Mouse (Mus musculus): ENCODE results near the gene Coro2a.
"Not testable (repeated sequence)": the region's sequence is repeated elsewhere in the genome, so short reads cannot be mapped to it uniquely, and the experiment has no call there.

Coro2a gene

GRCm38 (mm10) chr4:46584536-46584935, 17.5 kb downstream of the Coro2a start:
- DNase-seq (ENCODE audit: low read depth, low spot score): not testable (repeated sequence)

- DNase-seq (ENCODE audit: low read depth, low spot score): not testable (repeated sequence)
Observed at GRCm38 (mm10) chr4:46584084-46584483, 17.9 kb downstream of the Coro2a start.

DNA sequence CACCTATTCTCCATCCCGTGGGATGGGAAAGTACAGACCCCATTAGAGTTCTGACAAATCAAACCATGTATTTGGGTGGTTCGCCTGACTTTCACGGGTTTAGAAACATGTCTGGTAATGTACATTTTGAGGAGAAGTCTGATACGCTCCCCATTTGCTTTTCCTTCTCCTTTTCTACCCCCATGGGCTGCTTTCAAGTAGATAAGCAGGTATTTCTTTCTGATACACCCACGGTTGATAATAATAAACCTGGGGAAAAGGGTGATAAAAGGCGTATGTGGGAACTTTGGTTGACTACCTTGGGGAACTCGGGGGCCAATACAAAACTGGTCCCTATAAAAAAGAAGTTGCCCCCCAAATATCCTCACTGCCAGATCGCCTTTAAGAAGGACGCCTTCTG, 20.0 kb downstream of the Coro2a start:
- not testable (repeated sequence) for DNase-seq (ENCODE audit: low read depth, low spot score)

GRCm38 (mm10) chr4:46581577-46581976, 20.4 kb downstream of the Coro2a start:
- not testable (repeated sequence) for DNase-seq (ENCODE audit: low read depth, low spot score)

DNA sequence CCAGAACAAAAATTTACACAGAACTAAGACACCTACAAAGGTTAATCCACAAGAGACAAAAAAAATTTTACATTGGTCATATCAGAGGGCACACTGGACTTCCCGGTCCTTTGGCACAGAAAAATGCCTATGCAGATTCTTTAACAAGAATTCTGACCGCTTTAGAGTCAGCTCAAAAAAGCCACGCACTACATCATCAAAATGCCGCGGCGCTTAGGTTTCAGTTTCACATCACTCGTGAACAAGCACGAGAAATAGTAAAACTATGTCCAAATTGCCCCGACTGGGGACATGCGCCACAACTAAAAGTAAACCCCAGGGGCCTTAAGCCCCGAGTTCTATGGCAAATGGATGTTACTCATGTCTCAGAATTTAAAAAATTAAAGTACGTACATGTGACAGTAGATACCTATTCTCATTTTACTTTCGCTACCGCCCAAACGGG, 21.2 kb downstream of the Coro2a start:
- not testable (repeated sequence) for DNase-seq (ENCODE audit: low read depth, low spot score)

- DNase-seq (ENCODE audit: low read depth, low spot score): not testable (repeated sequence)
Observed at GRCm38 (mm10) chr4:46578796-46579346, 23.1 kb downstream of the Coro2a start.

DNA sequence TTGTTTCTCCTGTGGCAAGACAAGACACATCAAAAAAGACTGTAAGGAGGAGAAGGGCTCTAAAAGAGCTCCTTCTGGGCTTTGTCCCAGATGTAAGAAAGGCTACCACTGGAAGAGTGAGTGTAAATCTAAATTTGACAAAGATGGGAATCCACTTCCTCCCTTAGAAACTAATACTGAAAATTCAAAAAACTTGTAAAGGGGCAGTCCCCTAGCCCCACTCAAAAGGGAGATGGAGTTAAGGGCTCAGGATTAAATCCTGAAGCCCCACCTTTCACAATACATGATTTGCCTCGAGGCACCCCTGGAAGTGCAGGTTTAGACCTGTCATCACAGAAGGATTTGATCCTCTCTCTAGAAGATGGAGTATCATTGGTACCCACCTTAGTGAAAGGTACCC, 23.8 kb downstream of the Coro2a start:
- DNase-seq (ENCODE audit: low read depth, low spot score): no peak

DNA sequence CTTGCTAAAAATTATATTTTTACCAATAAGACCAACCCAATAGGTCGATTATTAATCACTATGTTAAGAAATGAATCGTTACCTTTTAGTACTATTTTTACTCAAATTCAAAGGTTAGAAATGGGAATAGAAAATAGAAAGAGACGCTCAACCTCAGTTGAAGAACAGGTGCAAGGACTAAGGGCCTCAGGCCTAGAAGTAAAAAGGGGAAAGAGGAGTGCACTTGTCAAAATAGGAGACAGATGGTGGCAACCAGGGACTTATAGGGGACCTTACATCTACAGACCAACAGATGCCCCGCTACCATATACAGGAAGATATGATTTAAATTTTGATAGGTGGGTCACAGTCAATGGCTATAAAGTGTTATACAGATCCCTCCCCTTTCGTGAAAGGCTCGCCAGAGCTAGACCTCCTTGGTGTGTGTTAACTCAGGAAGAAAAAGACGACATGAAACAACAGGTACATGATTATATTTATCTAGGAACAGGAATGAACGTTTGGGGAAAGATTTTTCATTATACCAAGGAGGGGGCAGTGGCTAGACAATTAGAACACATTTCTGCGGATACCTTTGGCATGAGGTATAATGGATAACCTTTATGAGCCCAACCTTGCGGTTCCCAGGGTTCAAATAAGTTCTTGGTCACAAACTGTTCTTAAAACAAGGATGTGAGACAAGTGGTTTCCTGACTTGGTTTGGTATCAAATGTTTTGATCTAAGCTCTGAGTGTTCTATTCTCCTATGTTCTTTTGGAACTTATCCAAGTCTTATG, 26.3 kb downstream of the Coro2a start:
- not testable (repeated sequence) for DNase-seq (ENCODE audit: low read depth, low spot score)

GRCm38 (mm10) chr4:46574841-46575240, 27.2 kb downstream of the Coro2a start:
- DNase-seq (ENCODE audit: low read depth, low spot score): no peak

DNA sequence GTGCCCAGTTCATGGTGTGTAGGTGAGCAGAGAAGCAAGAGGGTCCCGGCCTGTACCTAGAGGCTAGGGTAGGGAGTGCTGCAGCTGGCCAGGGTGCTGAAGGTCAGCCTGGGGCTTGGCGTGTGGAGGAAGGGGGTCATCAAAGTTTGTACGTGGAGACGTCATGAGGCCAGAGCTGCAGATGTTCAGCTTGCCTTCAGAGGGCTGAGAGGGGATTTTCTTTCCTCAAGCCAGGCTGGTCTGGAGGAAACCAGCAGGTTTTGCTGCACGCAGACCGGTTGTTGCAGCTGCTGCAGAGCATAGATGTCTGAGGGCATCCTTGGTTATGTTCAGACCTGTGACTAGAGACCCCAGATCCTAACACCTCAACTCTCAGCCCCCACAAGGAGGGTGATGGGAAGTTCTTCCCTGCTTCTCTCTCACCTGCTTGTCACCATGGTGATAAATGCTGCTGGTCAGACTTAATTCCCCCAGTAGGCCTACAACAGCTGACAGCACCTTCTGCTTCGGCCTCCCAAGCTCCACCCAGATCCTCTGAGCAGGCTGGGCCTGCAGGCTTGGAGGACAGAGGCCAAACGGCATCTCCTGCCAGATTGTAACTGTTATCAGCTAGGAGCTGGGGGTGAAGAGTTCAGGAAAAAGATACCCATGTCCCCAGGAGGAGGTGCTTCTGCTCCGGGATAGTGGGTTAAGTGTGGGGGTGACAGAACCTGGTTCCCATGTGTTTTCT, 27.8 kb downstream of the Coro2a start:
- DNase-seq (ENCODE audit: low read depth, low spot score): no peak

DNA sequence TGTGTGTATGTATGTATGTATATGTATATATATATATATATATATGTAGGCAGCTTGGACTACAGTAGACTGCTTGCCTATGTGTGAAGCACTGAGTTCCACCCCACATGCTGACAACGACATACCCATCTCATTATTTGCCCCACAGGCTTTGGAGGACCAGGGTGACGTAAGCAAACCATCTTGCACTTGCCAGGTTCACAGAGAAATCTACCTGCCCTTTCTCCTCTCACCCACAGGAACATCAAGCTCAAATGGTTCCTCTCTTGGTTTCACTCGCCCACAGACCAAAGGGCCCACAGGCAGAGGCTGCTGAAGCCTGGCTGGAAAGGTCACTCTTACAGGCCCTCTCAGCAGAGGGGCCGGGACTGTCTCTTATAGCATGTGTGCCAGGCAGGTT, 29.4 kb downstream of the Coro2a start:
- no peak for DNase-seq (ENCODE audit: low read depth, low spot score)

DNA sequence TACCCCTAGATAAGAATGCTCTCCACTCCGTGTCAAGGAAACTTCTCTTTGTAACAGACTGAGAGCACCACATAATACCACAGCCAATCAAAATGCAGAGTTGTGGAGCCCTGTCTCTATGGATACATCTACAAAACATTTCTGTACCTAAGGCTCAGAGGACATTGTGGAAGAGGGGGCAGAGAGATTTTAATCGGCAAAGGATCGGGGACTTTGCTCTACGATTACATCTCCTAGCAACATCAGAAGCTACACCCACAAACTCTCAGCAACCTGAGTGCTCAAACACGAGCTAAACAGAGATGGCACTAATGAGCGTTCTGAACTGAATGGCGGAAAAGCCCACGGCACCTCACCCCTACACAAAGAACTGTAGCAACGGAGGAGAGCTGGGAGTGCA, 30.3 kb downstream of the Coro2a start:
- no peak for DNase-seq (ENCODE audit: low read depth, low spot score)

- no peak for DNase-seq (ENCODE audit: low read depth, low spot score)
Observed at GRCm38 (mm10) chr4:46569671-46570070, 32.3 kb downstream of the Coro2a start.

DNA sequence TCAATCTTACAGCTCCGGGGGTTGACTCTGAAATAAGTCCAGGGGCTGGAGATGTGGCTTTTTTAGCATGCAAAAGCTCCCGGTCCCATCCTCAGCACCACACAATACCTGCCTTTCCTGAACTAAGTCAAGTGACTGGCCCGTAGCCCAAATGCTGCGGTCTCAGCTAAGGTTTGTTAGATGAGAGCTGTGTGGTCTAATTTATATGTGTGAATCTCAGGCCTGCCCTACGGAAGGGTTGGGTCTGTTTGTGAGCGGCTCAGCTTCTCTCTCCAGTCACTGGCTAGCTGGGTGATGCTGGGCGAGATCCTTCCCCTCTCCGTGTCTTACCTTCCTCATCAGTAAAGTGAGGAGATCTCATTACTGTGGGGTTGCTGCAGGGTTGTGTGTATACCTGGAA, 33.8 kb downstream of the Coro2a start:
- no peak for DNase-seq (ENCODE audit: low read depth, low spot score)

DNA sequence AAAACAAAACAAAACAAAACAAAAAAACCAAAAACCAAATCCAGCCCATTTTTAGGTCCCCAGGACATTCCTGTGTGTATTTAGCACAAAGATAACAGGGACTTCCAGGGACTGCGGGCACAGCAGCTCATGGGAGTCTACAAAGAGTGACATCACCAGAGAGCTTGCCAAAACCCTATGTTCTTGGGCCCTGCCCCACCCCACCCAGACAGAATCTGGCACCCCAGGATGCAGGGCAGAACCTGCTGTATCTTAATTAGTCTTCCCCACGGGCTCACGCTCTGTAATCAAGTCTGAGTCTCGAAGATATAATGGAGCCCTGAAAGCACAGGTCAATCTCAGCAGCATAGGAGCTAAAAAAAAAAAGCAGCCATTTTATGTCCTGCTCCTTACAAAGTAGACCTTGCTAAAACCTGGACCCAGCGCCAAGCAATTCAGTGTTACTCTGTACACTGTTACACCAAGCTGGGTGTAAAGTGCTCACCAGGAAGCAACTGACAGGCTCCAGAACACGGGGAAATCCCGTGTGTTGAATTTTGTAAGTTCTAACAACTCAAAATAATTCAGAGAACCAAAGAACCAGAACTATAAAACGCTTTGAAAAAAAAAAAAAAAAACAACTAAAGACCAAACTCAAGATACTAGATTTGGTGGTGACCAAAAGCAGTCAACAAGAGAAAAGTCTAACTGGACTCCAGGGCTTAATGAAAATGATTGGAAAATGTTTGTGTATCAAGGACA, 34.9 kb downstream of the Coro2a start:
- DNase-seq (ENCODE audit: low read depth, low spot score): no peak

DNA sequence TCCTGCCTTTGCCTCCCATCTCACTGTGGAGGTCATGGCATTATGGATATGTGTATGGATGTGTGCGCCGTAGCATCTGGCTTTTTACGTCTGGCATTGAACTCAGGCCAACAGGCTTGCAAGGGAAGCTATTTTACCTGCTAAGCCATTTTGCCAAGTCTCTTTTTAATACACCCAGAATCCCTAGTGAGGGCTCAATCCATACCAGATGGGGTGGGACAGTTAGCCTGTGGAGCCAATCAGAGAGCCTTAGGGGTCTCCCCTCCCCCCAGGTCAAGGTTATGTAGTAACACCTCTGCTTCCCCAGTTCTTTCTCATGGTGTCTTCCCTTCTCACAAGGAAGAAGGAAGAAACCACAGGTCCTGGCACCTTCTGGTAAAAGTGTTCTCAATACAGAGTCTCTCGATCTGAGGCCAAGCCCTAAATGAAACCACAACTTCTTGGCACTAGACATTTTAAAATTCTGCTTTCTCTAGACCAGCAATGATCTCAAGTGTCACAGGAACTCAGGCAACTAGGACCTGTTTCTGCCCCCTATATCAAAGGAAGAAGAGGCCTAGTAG, 36.5 kb downstream of the Coro2a start:
- DNase-seq (ENCODE audit: low read depth, low spot score): no peak

DNA sequence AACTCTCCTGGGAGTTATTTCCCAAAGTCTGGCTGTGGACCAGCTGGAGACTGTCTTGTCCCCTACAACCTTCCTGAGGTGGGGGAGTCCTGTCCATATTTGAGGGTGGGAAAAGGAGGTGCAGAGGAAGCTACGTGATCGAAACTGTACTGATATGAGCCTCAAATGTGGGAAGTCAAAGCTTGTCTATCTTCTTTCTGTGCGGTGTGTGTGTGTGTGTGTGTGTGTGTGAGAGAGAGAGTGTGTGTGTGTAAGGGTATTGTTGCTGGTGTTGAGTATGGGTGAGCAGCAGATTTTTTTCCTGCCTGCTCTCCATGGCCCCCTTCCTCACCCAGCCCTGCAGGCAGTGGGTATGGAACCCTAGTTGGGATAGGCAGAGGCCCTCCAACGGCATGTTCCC, 37.8 kb downstream of the Coro2a start:
- DNase-seq (ENCODE audit: low read depth, low spot score): no peak

GRCm38 (mm10) chr4:46563847-46564246, 38.2 kb downstream of the Coro2a start:
- DNase-seq (ENCODE audit: low read depth, low spot score): no peak

DNA sequence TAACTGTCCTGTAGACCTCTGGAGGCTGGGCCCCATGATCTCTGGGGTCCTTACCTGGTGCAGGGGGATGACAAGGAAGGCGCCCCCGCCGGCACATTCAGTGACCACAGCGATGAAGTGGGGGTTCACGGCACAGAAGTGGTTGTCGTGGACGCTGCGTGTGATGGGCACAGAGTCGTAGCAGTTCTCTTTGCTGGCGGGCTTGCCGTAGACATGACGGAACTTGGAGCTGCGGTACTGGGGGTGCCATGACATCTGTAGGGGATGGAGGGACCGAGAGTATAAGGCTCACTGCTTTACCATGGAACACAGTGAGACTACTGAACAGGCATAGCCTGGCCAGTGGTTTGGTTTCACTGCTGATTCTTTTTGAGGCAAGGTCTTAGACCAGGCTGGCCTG, 39.2 kb downstream of the Coro2a start:
- no peak for DNase-seq (ENCODE audit: low read depth, low spot score)

- DNase-seq (ENCODE audit: low read depth, low spot score): no peak
Observed at GRCm38 (mm10) chr4:46562037-46562436, 40.0 kb downstream of the Coro2a start.

- DNase-seq (ENCODE audit: low read depth, low spot score): no peak
Observed at GRCm38 (mm10) chr4:46560069-46560705, 41.8 kb downstream of the Coro2a start.
